Mouse (Mus musculus) lung, postnatal 0 days (tissue): Measurements from ENCODE around the gene Chaf1b.

ENCODE experiments used
- CTCF ChIP-seq: IDR thresholded peaks from 2 replicates; pipeline ENCODE4 v1.5.1; 2016; ENCODE audit warnings: antibody characterized with exemption, mild to moderate bottlenecking
- EP300 ChIP-seq: IDR thresholded peaks from 2 replicates; pipeline ENCODE4 v1.6.1; 2016; ENCODE audit warnings: antibody characterized with exemption, mild to moderate bottlenecking, control low read depth

GRCm38 (mm10) chr16:93923788-93924187, 40.1 kb downstream of the Chaf1b start:
- no peak for TF ChIP-seq CTCF
- TF ChIP-seq EP300, result no peak
